ENCODE assay signal across 10 mouse cellular contexts in genomic region chr14:118804351-118804750, GRCm38 (mm10). TPM values are rescaled to one million over a fixed set of nuclear protein-coding genes. Genes with fewer than 3 reads are reported as not detected.
DNase-seq lines count a peak whose midpoint lies in the region; ATAC-seq and TF ChIP-seq lines count a peak whose summit lies in the region.
"Had no signal": no experiment of that assay in that cellular context is flagged by ENCODE, and none has a peak within 500 bp of the region (broad histone marks: within the 10 kb centered on the region; RNA-seq: fewer than 3 reads in every experiment).

No protein-coding gene starts in this region.

- no peaks in the 10 kb centered on the region for H3K27me3 ChIP-seq in liver, postnatal 0 days (ENCODE audit: insufficient read depth, low read length)
- H3K27me3 ChIP-seq: embryonic facial prominence, embryonic 15.5 days; heart, embryonic 15.5 days had no signal

- H3K36me3 ChIP-seq in ES-E14 (ENCODE audit: control insufficient read depth, insufficient read depth, low read length, poor library complexity, severe bottlenecking): no peaks in the 10 kb centered on the region
- H3K36me3 ChIP-seq in liver, postnatal 0 days (replicated peaks; ENCODE audit: insufficient read depth, low read length): no peaks in the 10 kb centered on the region
- H3K36me3 ChIP-seq: embryonic facial prominence, embryonic 15.5 days; heart, embryonic 15.5 days had no signal

- H3K4me2 ChIP-seq in liver, postnatal 0 days (ENCODE audit: low read depth, low read length): no peak overlapping the region
- H3K4me2 ChIP-seq: embryonic facial prominence, embryonic 15.5 days; heart, embryonic 15.5 days had no signal

- in situ Hi-C loops in ES-E14 (cut with MboI; ENCODE audit: low sequenced_read_pairs in 2 of 2, unreplicated experiment in 2 of 2): loop anchor here (25.0 kb wide), 1 partner anchor 592 kb away; no protein-coding TSS in a partner anchor

- H3K27ac ChIP-seq in ES-E14 (ENCODE audit: insufficient read depth, low read depth, low read length, poor library complexity, severe bottlenecking): no peak overlapping the region
- no peak overlapping the region for H3K27ac ChIP-seq in liver, postnatal 0 days (ENCODE audit: low read depth)
- H3K27ac ChIP-seq: embryonic facial prominence, embryonic 15.5 days; heart, embryonic 15.5 days had no signal

- TF ChIP-seq EP300 in liver, postnatal 0 days (IDR thresholded peaks at IDR 0.05; ENCODE audit: low read depth): no peak

- 0 out of 4 replicates have a peak, but pooled peaks cover 0 to 1% of the 10 kb centered on the region in 2 experiments for H3K4me1 ChIP-seq in ES-E14 (ENCODE audit: control insufficient read depth in 2 of 2, insufficient read depth in 2 of 2, low read length in 2 of 2, poor library complexity in 1 of 2)
- H3K4me1 ChIP-seq in liver, postnatal 0 days (ENCODE audit: insufficient read depth): peaks cover 15% of the 10 kb centered on the region

- peak; percentile 30 for DNase-seq in left cerebral cortex, postnatal 4 days
- DNase-seq in left cerebral cortex, postnatal 10 days (ENCODE audit: extremely low spot score in 1 of 2, low spot score in 2 of 2): no peak
- DNase-seq in ES-E14 (ENCODE audit: low read depth, low spot score): peak; percentile 51
- peak; percentile 45 for DNase-seq in c-Kit-positive CD71-positive TER-119-positive erythroid progenitor cells, embryonic 14.5 days (ENCODE audit: low spot score)
- peak; percentile 67 for DNase-seq in liver, postnatal 0 days
- no peak for DNase-seq in heart, adult 8-10 months (ENCODE audit: low spot score)
- no peak for DNase-seq in adrenal gland, postnatal 25 days
- DNase-seq in adrenal gland, postnatal 10 days: no peak

- no peak for ATAC-seq in liver, postnatal 0 days

- no peak overlapping the region for H3K9ac ChIP-seq in ES-E14 (ENCODE audit: insufficient read depth, low read depth, low read length, poor library complexity, severe bottlenecking)
- H3K9ac ChIP-seq in liver, postnatal 0 days (replicated peaks): no peak overlapping the region
- H3K9ac ChIP-seq: embryonic facial prominence, embryonic 15.5 days; heart, embryonic 15.5 days had no signal

- peak; percentile 81 for TF ChIP-seq CTCF in liver, postnatal 0 days (IDR thresholded peaks at IDR 0.05; ENCODE audit: low read depth)

- intact Hi-C loops in left cerebral cortex, postnatal 4 days (cut with DNase I): no loop called here
- intact Hi-C loops in left cerebral cortex, postnatal 10 days (cut with DNase I): no loop called here

- H3K4me3 ChIP-seq in ES-E14 (ENCODE audit: insufficient read depth in 1 of 2, low read depth in 1 of 2, low read length in 2 of 2, poor library complexity in 1 of 2, severe bottlenecking in 1 of 2): peak overlapping the region in 1 of 2 experiments; percentile 6; a peak in 1 of 4 replicates
- H3K4me3 ChIP-seq in liver, postnatal 0 days (ENCODE audit: low read depth, low read length): no peak overlapping the region
- H3K4me3 ChIP-seq: embryonic facial prominence, embryonic 15.5 days; heart, embryonic 15.5 days had no signal

- no peaks in the 10 kb centered on the region for H3K9me3 ChIP-seq in ES-E14 (ENCODE audit: control insufficient read depth, insufficient read depth, low read depth, low read length)
- no peaks in the 10 kb centered on the region for H3K9me3 ChIP-seq in liver, postnatal 0 days (ENCODE audit: low read length)
- H3K9me3 ChIP-seq: embryonic facial prominence, embryonic 15.5 days; heart, embryonic 15.5 days had no signal

- WGBS in liver, postnatal 0 days (ENCODE audit: insufficient replicate concordance): 37% methylated on average over 6 of the region's 6 CpGs

TF ChIP-seq in ES-E14, 5 proteins besides CTCF, POLR2A, EP300 and RAD21:
- no peak for TF ChIP-seq ZNF384 (IDR thresholded peaks at IDR 0.05; ENCODE audit: low read depth, low read length)
- TF ChIP-seq HCFC1 (IDR thresholded peaks at IDR 0.05; ENCODE audit: borderline replicate concordance, insufficient read depth, low read length): no peak
- TF ChIP-seq CHD2 (IDR thresholded peaks at IDR 0.05; ENCODE audit: low read depth, low read length): no peak
- TF ChIP-seq ZC3H11A (IDR thresholded peaks at IDR 0.05; ENCODE audit: borderline replicate concordance, low read depth, low read length): peak; percentile 44; the same call in 1 of the 2 replicates
TF ChIP-seq in ES-E14: peak in this region for 1.

RNA-seq across cellular contexts. Expression of gene Cldn10, which starts 16.6 kb away (rescaled TPM):
- total RNA-seq in left cerebral cortex, postnatal 4 days (2021): 1 to 10 TPM; 5.4 to 6.7 TPM
- 10 to 100 TPM; 16.1 to 18.4 TPM for total RNA-seq in left cerebral cortex, postnatal 10 days (2021)
- total RNA-seq in ES-E14 (2012; rRNA removed): 0.09 and 0.21 TPM in 2 replicates
- 0.32 and 0.61 TPM in 2 replicates for polyA plus RNA-seq in liver, postnatal 0 days (2015; fragmentation: Nextera tagmentation; extraction: Ambion mirVana)
- under 1 TPM in 2 of 4 experiments, not detected in 2; 0.16 to 0.23 TPM for total RNA-seq in heart, adult 8-10 months (2022)
- 0.15 TPM in 1 of 2 replicates, not detected in the other for total RNA-seq in adrenal gland, postnatal 25 days (2021)
- under 1 TPM; 0.57 to 0.64 TPM for total RNA-seq in adrenal gland, postnatal 10 days (2021)

Comparison
In these comparisons a context has a peak if more than half of its experiments do, and no peak if none do; other contexts are left out.
1. DNase-seq: peak in left cerebral cortex, postnatal 4 days (single experiment), ES-E14 (single experiment), c-Kit-positive CD71-positive TER-119-positive erythroid progenitor cells, embryonic 14.5 days (single experiment) and liver, postnatal 0 days (single experiment); none in left cerebral cortex, postnatal 10 days (0 of 2), heart, adult 8-10 months (single experiment), adrenal gland, postnatal 25 days (single experiment) and adrenal gland, postnatal 10 days (single experiment).